Mouse (Mus musculus): ENCODE data around the gene Zfyve21. TPM values are rescaled to one million over a fixed set of nuclear protein-coding genes. Genes with fewer than 3 reads are reported as not detected.

Zfyve21 gene
- polyA plus RNA-seq, 1 experiment from 2014 or later = 164 TPM

Other genes starting within 250 kb of the Zfyve21 start
- 49.4 and 49.6 TPM in 2 replicates for gene Mark3, start 239.6 kb upstream of the Zfyve21 start, polyA plus RNA-seq (2014; fragmentation: Nextera tagmentation; extraction: Ambion mirVana)
- gene Ckb, start 141.8 kb upstream of the Zfyve21 start, polyA plus RNA-seq (2014; fragmentation: Nextera tagmentation; extraction: Ambion mirVana) = 787 and 806 TPM in 2 replicates
- gene Trmt61a, start 136.1 kb upstream of the Zfyve21 start, polyA plus RNA-seq (2014; fragmentation: Nextera tagmentation; extraction: Ambion mirVana) = 9.9 and 13.1 TPM in 2 replicates
- 52.4 and 54.6 TPM in 2 replicates for gene Bag5, start 100.9 kb upstream of the Zfyve21 start, polyA plus RNA-seq (2014; fragmentation: Nextera tagmentation; extraction: Ambion mirVana)
- gene Apopt1, start 100.9 kb upstream of the Zfyve21 start, polyA plus RNA-seq (2014; fragmentation: Nextera tagmentation; extraction: Ambion mirVana) = 57.1 and 58.2 TPM in 2 replicates
- 109 and 121 TPM in 2 replicates for gene Klc1, start 55.3 kb upstream of the Zfyve21 start, polyA plus RNA-seq (2014; fragmentation: Nextera tagmentation; extraction: Ambion mirVana)
- 14.6 and 16.3 TPM in 2 replicates for gene Xrcc3, start 297 bp upstream of the Zfyve21 start, polyA plus RNA-seq (2014; fragmentation: Nextera tagmentation; extraction: Ambion mirVana)
- 22.3 and 29.1 TPM in 2 replicates for gene Ppp1r13b, start 93.9 kb downstream of the Zfyve21 start, polyA plus RNA-seq (2014; fragmentation: Nextera tagmentation; extraction: Ambion mirVana)
- gene Atp5mpl, start 152.8 kb downstream of the Zfyve21 start, polyA plus RNA-seq (2014; fragmentation: Nextera tagmentation; extraction: Ambion mirVana) = 845 and 1,000 TPM in 2 replicates
- gene Tdrd9, start 157.4 kb downstream of the Zfyve21 start, polyA plus RNA-seq (2014; fragmentation: Nextera tagmentation; extraction: Ambion mirVana) = 0.28 and 0.73 TPM in 2 replicates
- not detected in 2 replicates for gene Rd3l, start 167.1 kb downstream of the Zfyve21 start, polyA plus RNA-seq (2014; fragmentation: Nextera tagmentation; extraction: Ambion mirVana)

All from intestine, embryonic 14.5 days (tissue).